Mouse (Mus musculus): ENCODE results near the gene Epo. TPM values are rescaled to one million over a fixed set of nuclear protein-coding genes. Genes with fewer than 3 reads are reported as not detected.

The Epo gene
- polyA plus RNA-seq, 2 experiments, result 0.19 to 0.83 TPM

GRCm38 (mm10) chr5:137519691-137520550 is 13.1 kb downstream of the Epo start:
- H3K27ac ChIP-seq (replicated peaks; ENCODE audit: low read depth, low read length), result no peak overlapping the region
- peaks cover 75% of the 10 kb centered on the region for H3K36me3 ChIP-seq (ENCODE audit: control insufficient read depth, insufficient read depth, low read length)
- DNase-seq (ENCODE audit: low spot score) (no peak), ATAC-seq (ENCODE audit: low FRiP score, low read depth) (no peak)
- H3K9me3 ChIP-seq (ENCODE audit: control insufficient read depth, low read length), result no peaks in the 10 kb centered on the region
- no peak overlapping the region for H3K9ac ChIP-seq (ENCODE audit: low read depth, low read length, severe bottlenecking)
- H3K27me3 ChIP-seq (ENCODE audit: control insufficient read depth, insufficient read depth, low read length), result no peaks in the 10 kb centered on the region
- no peak overlapping the region for H3K4me3 ChIP-seq (replicated peaks; ENCODE audit: low read length)
- H3K4me1 ChIP-seq (ENCODE audit: control insufficient read depth, insufficient read depth, low read length), result no peaks in the 10 kb centered on the region
- H3K4me2 ChIP-seq (replicated peaks; ENCODE audit: low read depth, low read length, severe bottlenecking), result no peak overlapping the region
- 90% methylated on average over 27 of the region's 27 CpGs for WGBS
- TF ChIP-seq POLR2A (IDR thresholded peaks at IDR 0.05; ENCODE audit: borderline replicate concordance, extremely low read depth, insufficient read depth, insufficient read length), result no peak

GRCm38 (mm10) chr5:137518436-137518835 is 14.6 kb downstream of the Epo start, which contains the start of gene Gigyf1:
TSS of gene Gigyf1 (plus strand) at chr5:137518548.
- WGBS, result 77% methylated on average over 5 of the region's 5 CpGs
- no peaks in the 10 kb centered on the region for H3K9me3 ChIP-seq (ENCODE audit: control insufficient read depth, low read length)
- no peaks in the 10 kb centered on the region; the same call in 1 of the 2 replicates for H3K4me1 ChIP-seq (ENCODE audit: control insufficient read depth, insufficient read depth, low read length)
- no peak for ATAC-seq (ENCODE audit: low FRiP score, low read depth)
- TF ChIP-seq POLR2A (IDR thresholded peaks at IDR 0.05; ENCODE audit: borderline replicate concordance, extremely low read depth, insufficient read depth, insufficient read length), result no peak
- no peak within 1 kb of the TSS for H3K27ac ChIP-seq (replicated peaks; ENCODE audit: low read depth, low read length)
- no peak within 1 kb of the TSS for H3K9ac ChIP-seq (ENCODE audit: low read depth, low read length, severe bottlenecking)
- DNase-seq (ENCODE audit: low spot score), result no peak
- H3K27me3 ChIP-seq (ENCODE audit: control insufficient read depth, insufficient read depth, low read length), result no peaks in the 10 kb centered on the region
- no peak within 1 kb of the TSS for H3K4me3 ChIP-seq (replicated peaks; ENCODE audit: low read length)
- no peak within 1 kb of the TSS for H3K4me2 ChIP-seq (replicated peaks; ENCODE audit: low read depth, low read length, severe bottlenecking)
- peaks cover 65% of the 10 kb centered on the region for H3K36me3 ChIP-seq (ENCODE audit: control insufficient read depth, insufficient read depth, low read length)

DNA sequence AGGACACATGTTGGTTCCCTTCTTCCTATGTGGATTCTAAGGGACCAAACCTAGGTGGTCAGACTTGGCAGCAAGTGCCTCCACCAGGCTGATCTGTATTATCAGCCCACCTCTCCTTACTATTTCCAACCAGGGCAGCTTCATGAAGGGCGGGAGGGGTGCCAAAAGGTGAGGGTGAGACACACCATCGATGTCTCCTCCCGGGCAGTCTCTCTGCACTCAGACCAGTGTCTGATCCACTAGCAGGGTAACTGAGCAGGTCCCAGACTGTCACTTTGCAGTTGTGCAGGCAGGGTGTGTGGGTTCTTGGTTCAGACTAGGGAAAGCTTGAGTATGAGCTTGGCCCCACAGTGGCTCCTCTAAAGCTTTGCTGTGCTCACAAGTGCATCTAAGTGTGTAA is 18.2 kb downstream of the Epo start:
- DNase-seq (ENCODE audit: low spot score) (no peak), ATAC-seq (ENCODE audit: low FRiP score, low read depth) (no peak)
- Histone ChIP-seq H3K4me1 (ENCODE audit: control insufficient read depth, insufficient read depth, low read length) (peaks cover 11% of the 10 kb centered on the region), H3K4me3 (replicated peaks; ENCODE audit: low read length) (no peak overlapping the region), H3K27ac (replicated peaks; ENCODE audit: low read depth, low read length) (no peak overlapping the region), H3K9me3 (ENCODE audit: control insufficient read depth, low read length) (no peaks in the 10 kb centered on the region), H3K4me2 (replicated peaks; ENCODE audit: low read depth, low read length, severe bottlenecking) (no peak overlapping the region), H3K36me3 (ENCODE audit: control insufficient read depth, insufficient read depth, low read length) (peaks cover 34% of the 10 kb centered on the region), H3K27me3 (ENCODE audit: control insufficient read depth, insufficient read depth, low read length) (no peaks in the 10 kb centered on the region), H3K9ac (ENCODE audit: low read depth, low read length, severe bottlenecking) (no peak overlapping the region)
- no peak for TF ChIP-seq POLR2A (IDR thresholded peaks at IDR 0.05; ENCODE audit: borderline replicate concordance, extremely low read depth, insufficient read depth, insufficient read length)
- WGBS, result 92% methylated on average over 3 of the region's 3 CpGs

DNA sequence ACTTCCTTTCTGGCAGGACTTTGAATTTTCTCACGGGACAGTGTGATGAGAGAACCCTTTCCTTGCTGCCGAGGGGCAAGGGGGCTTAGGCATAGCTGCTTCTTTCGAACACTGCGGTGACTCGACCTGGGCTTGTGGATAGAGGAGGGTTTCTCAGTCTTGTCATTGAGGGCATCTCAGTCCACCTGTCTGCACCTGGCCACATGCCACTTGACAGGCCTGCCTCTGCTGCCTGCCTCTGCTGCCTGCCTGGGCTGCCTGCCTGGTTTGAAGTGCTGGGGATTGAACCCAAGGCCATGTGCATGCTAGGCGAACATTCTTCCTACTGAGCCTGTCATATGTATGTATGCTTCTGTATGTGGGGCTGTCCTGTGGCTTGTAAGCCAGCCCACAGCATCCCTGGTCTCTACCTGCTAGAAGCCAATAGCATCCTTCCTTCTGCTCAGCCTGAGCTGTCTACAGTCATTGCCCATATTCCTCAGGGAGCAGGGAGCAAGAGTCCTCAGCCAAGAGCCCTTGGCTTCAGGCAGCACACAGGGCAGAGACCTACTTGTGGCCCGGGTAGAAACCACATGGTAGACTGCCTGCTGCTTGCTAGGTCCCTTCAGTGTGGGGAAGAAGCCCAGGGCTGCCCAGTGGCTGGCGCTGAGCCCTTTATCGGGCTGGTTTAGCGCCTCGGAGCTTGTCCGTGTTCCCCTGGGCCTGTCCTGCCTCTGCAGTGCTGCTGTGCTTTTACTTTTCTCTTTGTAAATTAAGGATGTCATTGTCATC is 18.9 kb downstream of the Epo start:
- H3K9me3 ChIP-seq (ENCODE audit: control insufficient read depth, low read length), result no peaks in the 10 kb centered on the region
- no peak overlapping the region for H3K4me2 ChIP-seq (replicated peaks; ENCODE audit: low read depth, low read length, severe bottlenecking)
- WGBS, result 88% methylated on average over 12 of the region's 12 CpGs
- no peak for ATAC-seq (ENCODE audit: low FRiP score, low read depth)
- no peak for DNase-seq (ENCODE audit: low spot score)
- H3K27me3 ChIP-seq (ENCODE audit: control insufficient read depth, insufficient read depth, low read length), result no peaks in the 10 kb centered on the region
- H3K4me3 ChIP-seq (replicated peaks; ENCODE audit: low read length), result no peak overlapping the region
- H3K27ac ChIP-seq (replicated peaks; ENCODE audit: low read depth, low read length), result no peak overlapping the region
- H3K4me1 ChIP-seq (ENCODE audit: control insufficient read depth, insufficient read depth, low read length), result peaks cover 11% of the 10 kb centered on the region
- no peak overlapping the region for H3K9ac ChIP-seq (ENCODE audit: low read depth, low read length, severe bottlenecking)
- peaks cover 27% of the 10 kb centered on the region for H3K36me3 ChIP-seq (ENCODE audit: control insufficient read depth, insufficient read depth, low read length)
- no peak for TF ChIP-seq POLR2A (IDR thresholded peaks at IDR 0.05; ENCODE audit: borderline replicate concordance, extremely low read depth, insufficient read depth, insufficient read length)
